Mouse (Mus musculus) erythroblast, embryonic 14.5 days (primary cell): Measurements from ENCODE around the gene Wdsub1. TPM values are rescaled to one million over a fixed set of nuclear protein-coding genes. Genes with fewer than 3 reads are reported as not detected.

ENCODE experiments used
- H3K27me3 ChIP-seq: 2 replicates; pipeline ENCODE4 v1.6.1; 2012; ENCODE audit warnings: inconsistent platforms; ENCODE audit not compliant: control insufficient read depth
- H3K36me3 ChIP-seq: 2 replicates; pipeline ENCODE4 v1.6.1; 2012; ENCODE audit warnings: mild to moderate bottlenecking, inconsistent platforms; ENCODE audit not compliant: control insufficient read depth
- H3K4me1 ChIP-seq: 2 replicates; pipeline ENCODE4 v1.6.1; 2012; ENCODE audit warnings: inconsistent platforms; ENCODE audit not compliant: control insufficient read depth
- H3K4me3 ChIP-seq: replicated peaks from 2 replicates; pipeline ENCODE3; 2012; ENCODE audit warnings: moderate library complexity, mild to moderate bottlenecking, inconsistent platforms
- H3K9me3 ChIP-seq: 2 replicates; pipeline ENCODE4 v1.6.1; 2012; ENCODE audit warnings: low read length, inconsistent platforms, mixed read lengths; ENCODE audit not compliant: control insufficient read depth
- GATA1 ChIP-seq: IDR thresholded peaks from 2 replicates; pipeline ENCODE4 v1.6.1; 2012; ENCODE audit warnings: low read length, inconsistent platforms, mixed read lengths
- TAL1 ChIP-seq: IDR thresholded peaks from 3 replicates; pipeline ENCODE4 v1.6.1; 2012; ENCODE audit warnings: low read length, inconsistent platforms, mixed read lengths
- polyA plus RNA-seq: library from polyadenylated mRNA; stranded (reverse); fragments of >175 nt; gene quantifications from 2 replicates; pipeline ENCODE4 v1.2.3, GENCODE M21; 2012

Wdsub1 gene
- polyA plus RNA-seq, 1 experiment: 0.27 TPM

- Histone ChIP-seq H3K4me1 (peaks cover 20% of the 10 kb centered on the region), H3K27me3 (no peaks in the 10 kb centered on the region), H3K36me3 (no peaks in the 10 kb centered on the region; the same call in 1 of the 2 replicates), H3K4me3 (no peak overlapping the region), H3K9me3 (no peaks in the 10 kb centered on the region)
- TF ChIP-seq TAL1 (no peak), GATA1 (no peak)
Measured at GRCm38 (mm10) chr2:59843848-59844247, 38.5 kb downstream of the Wdsub1 start.

GRCm38 (mm10) chr2:59843156-59843555, 39.2 kb downstream of the Wdsub1 start:
- H3K27me3 ChIP-seq: no peaks in the 10 kb centered on the region
- no peaks in the 10 kb centered on the region; the same call in 1 of the 2 replicates for H3K36me3 ChIP-seq
- no peak overlapping the region for H3K4me3 ChIP-seq
- H3K9me3 ChIP-seq: no peaks in the 10 kb centered on the region
- no peak for TF ChIP-seq TAL1
- no peak for TF ChIP-seq GATA1
- H3K4me1 ChIP-seq: peaks cover 20% of the 10 kb centered on the region

GRCm38 (mm10) chr2:59842556-59843008, 39.8 kb downstream of the Wdsub1 start:
- no peak overlapping the region for H3K4me3 ChIP-seq
- peaks cover 20% of the 10 kb centered on the region for H3K4me1 ChIP-seq
- no peaks in the 10 kb centered on the region for H3K9me3 ChIP-seq
- no peak for TF ChIP-seq TAL1
- no peak for TF ChIP-seq GATA1
- no peaks in the 10 kb centered on the region for H3K27me3 ChIP-seq
- no peaks in the 10 kb centered on the region; the same call in 1 of the 2 replicates for H3K36me3 ChIP-seq

GRCm38 (mm10) chr2:59841944-59842343, 40.4 kb downstream of the Wdsub1 start:
- H3K9me3 ChIP-seq: no peaks in the 10 kb centered on the region
- H3K27me3 ChIP-seq: no peaks in the 10 kb centered on the region
- peaks cover 20% of the 10 kb centered on the region for H3K4me1 ChIP-seq
- TF ChIP-seq TAL1: no peak
- no peak for TF ChIP-seq GATA1
- no peaks in the 10 kb centered on the region; the same call in 1 of the 2 replicates for H3K36me3 ChIP-seq
- no peak overlapping the region for H3K4me3 ChIP-seq

- Histone ChIP-seq H3K27me3 (no peaks in the 10 kb centered on the region), H3K4me3 (peak overlapping the region; percentile 2), H3K9me3 (no peaks in the 10 kb centered on the region), H3K4me1 (peaks cover 20% of the 10 kb centered on the region), H3K36me3 (no peaks in the 10 kb centered on the region; the same call in 1 of the 2 replicates)
- no peak for TF ChIP-seq TAL1
- TF ChIP-seq GATA1: no peak
Measured at GRCm38 (mm10) chr2:59841189-59841939, 41.0 kb downstream of the Wdsub1 start.

GRCm38 (mm10) chr2:59840191-59840590, 42.2 kb downstream of the Wdsub1 start:
- Histone ChIP-seq H3K4me1 (peaks cover 20% of the 10 kb centered on the region), H3K4me3 (no peak overlapping the region), H3K36me3 (no peaks in the 10 kb centered on the region; the same call in 1 of the 2 replicates), H3K9me3 (no peaks in the 10 kb centered on the region), H3K27me3 (no peaks in the 10 kb centered on the region)
- TF ChIP-seq TAL1 (no peak), GATA1 (no peak)

GRCm38 (mm10) chr2:59839755-59840154, 42.6 kb downstream of the Wdsub1 start:
- no peak overlapping the region for H3K4me3 ChIP-seq
- H3K36me3 ChIP-seq: no peaks in the 10 kb centered on the region; the same call in 1 of the 2 replicates
- H3K9me3 ChIP-seq: no peaks in the 10 kb centered on the region
- H3K4me1 ChIP-seq: peaks cover 20% of the 10 kb centered on the region
- TF ChIP-seq TAL1 (no peak), GATA1 (no peak)
- no peaks in the 10 kb centered on the region for H3K27me3 ChIP-seq

- Histone ChIP-seq H3K27me3 (no peaks in the 10 kb centered on the region), H3K9me3 (no peaks in the 10 kb centered on the region), H3K4me1 (peaks cover 20% of the 10 kb centered on the region), H3K36me3 (no peaks in the 10 kb centered on the region; the same call in 1 of the 2 replicates), H3K4me3 (no peak overlapping the region)
- TF ChIP-seq GATA1: no peak
Measured at GRCm38 (mm10) chr2:59838825-59839224, 43.6 kb downstream of the Wdsub1 start.

GRCm38 (mm10) chr2:59831831-59832230, 50.6 kb downstream of the Wdsub1 start:
- no peaks in the 10 kb centered on the region for H3K4me1 ChIP-seq
- no peaks in the 10 kb centered on the region for H3K9me3 ChIP-seq
- H3K36me3 ChIP-seq: no peaks in the 10 kb centered on the region; the same call in 1 of the 2 replicates
- TF ChIP-seq GATA1 (no peak), TAL1 (no peak)
- H3K27me3 ChIP-seq: no peaks in the 10 kb centered on the region
- H3K4me3 ChIP-seq: no peak overlapping the region

GRCm38 (mm10) chr2:59830940-59831339, 51.5 kb downstream of the Wdsub1 start:
- Histone ChIP-seq H3K36me3 (no peaks in the 10 kb centered on the region; the same call in 1 of the 2 replicates), H3K4me1 (no peaks in the 10 kb centered on the region), H3K27me3 (no peaks in the 10 kb centered on the region), H3K4me3 (no peak overlapping the region), H3K9me3 (no peaks in the 10 kb centered on the region)
- TF ChIP-seq TAL1: no peak
- no peak for TF ChIP-seq GATA1
